Mouse (Mus musculus) small intestine, adult 2 months (tissue): ENCODE measurements around the gene Tm9sf1.

Experiments
- CTCF ChIP-seq: fragments of 200-500 bp; IDR thresholded peaks from 2 replicates; pipeline ENCODE4 v1.5.1; 2012; ENCODE audit warnings: low read depth, mild to moderate bottlenecking, control low read depth, inconsistent platforms, low read length, moderate library complexity, mixed read lengths; ENCODE audit not compliant: insufficient replicate concordance, insufficient read length; ENCODE audit errors: extremely low read depth
- POLR2A ChIP-seq: fragments of 200-500 bp; IDR thresholded peaks from 2 replicates; pipeline ENCODE4 v1.6.1; 2012; ENCODE audit warnings: low read depth, mild to moderate bottlenecking, control low read depth, inconsistent platforms, low read length, moderate library complexity

GRCm38 (mm10) chr14:55604823-55605222 is 38.8 kb downstream of the Tm9sf1 start:
- TF ChIP-seq CTCF, result no peak
- TF ChIP-seq POLR2A, result no peak
